Mouse (Mus musculus): ENCODE data around the gene Tbcel.

DNA sequence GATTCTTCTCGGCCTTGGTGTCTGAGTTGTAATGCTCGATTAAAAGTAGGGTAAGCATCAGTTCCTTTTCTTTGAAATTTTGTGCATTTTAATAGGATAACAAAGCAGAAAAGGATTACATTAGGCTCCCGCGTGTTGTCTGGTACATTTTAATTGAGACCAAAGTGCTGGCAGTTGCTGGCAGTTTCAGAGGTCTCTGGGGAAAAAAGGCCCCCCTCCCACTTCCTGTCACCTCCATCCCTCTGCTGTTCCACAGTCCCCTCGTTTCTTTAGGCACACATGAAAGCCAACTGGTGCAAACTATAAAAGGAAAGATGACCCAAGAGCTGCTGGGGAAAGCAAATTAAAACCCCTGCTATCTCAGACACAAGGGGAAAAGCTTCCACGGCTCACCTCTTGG lies 25.4 kb upstream of the Tbcel start:
- TF ChIP-seq CTCF (IDR thresholded peaks at IDR 0.05; ENCODE audit: extremely low read depth, insufficient read depth, insufficient read length, insufficient replicate concordance): no peak
- no peak for TF ChIP-seq POLR2A (IDR thresholded peaks at IDR 0.05; ENCODE audit: low read depth, low read length)

Data from spleen, adult 2 months (tissue).